Mouse (Mus musculus): ENCODE measurements around the gene Gm11146.

Gene Gm11146

DNA sequence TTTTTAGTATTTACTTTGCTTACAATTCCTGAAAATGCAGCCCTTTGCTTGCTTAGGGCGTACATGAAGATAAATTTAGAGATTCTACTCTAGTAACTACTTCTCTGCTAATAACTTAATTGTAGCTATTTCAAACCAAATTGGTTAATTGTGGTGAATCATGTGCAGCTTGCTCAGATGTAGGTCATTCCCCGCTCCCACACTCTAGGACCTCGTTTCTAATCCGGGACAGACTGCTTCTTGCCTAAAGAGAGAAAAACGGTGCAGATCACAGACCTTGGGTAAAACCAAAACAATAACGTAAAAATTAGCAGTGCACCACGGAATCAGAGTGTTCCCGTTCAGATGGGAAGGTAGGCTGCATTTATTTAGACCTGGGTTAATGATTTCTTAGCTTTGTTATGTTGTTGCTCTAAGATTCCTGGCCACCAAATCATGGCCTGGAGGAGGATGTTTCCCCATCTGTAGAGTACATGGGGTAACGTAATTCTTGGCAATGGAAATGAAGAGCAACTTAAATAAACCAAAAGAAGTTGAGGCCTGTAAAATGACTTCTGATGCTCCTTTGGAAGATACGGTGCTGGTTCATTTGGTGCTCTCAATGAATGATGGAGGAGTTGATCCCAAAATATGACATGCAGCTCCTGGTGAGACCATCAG is 45.3 kb downstream of the Gm11146 start:
- DNase-seq (ENCODE audit: low spot score in 2 of 2) = no peak

DNA sequence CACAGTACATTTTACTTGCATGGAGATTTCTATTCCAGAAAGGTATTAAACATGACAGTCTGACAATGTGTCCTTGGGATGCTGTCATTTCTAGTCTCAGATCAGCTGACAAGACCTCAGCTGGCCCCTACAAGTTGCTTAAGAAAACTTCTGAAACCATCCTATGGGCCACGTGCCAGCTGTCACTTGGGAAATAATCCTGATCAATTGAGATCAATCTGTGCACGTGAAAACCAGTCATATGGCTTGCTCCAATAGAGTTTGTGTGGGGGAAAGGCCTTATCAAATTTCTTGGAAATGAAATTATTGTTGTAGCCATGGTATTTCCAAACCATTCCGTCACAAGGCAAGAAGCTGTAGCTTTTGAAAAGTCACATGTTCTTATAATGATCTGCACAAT is 50.8 kb downstream of the Gm11146 start:
- DNase-seq (ENCODE audit: low spot score in 2 of 2) = no peak

Measured in spleen, postnatal 14 days (tissue).